Mouse (Mus musculus) right cerebral cortex, adult 18-20 months (tissue): Measurements from ENCODE around the gene C730034F03Rik.

Source experiments
- DNase-seq: peaks from one replicate; pipeline ENCODE4 v3.0.0; 2022; ENCODE audit warnings: mixed read lengths

Gene C730034F03Rik

GRCm38 (mm10) chr15:89475611-89476474 is 46.5 kb downstream of the C730034F03Rik start:
- peak; percentile 96 for DNase-seq

- DNase-seq: no peak
Measured at GRCm38 (mm10) chr15:89476475-89476815, 47.1 kb downstream of the C730034F03Rik start.

GRCm38 (mm10) chr15:89477091-89477491 is 47.7 kb downstream of the C730034F03Rik start, which contains the start of gene Arsa:
Gene Arsa, minus strand, starts transcription at chr15:89477425.
- no peak for DNase-seq

- DNase-seq: no peak
Measured at GRCm38 (mm10) chr15:89477806-89478205, 48.4 kb downstream of the C730034F03Rik start.

GRCm38 (mm10) chr15:89478622-89479021 is 49.2 kb downstream of the C730034F03Rik start:
- no peak for DNase-seq
